Mouse (Mus musculus): ENCODE results near the gene Myadml2.

The Myadml2 gene

DNA sequence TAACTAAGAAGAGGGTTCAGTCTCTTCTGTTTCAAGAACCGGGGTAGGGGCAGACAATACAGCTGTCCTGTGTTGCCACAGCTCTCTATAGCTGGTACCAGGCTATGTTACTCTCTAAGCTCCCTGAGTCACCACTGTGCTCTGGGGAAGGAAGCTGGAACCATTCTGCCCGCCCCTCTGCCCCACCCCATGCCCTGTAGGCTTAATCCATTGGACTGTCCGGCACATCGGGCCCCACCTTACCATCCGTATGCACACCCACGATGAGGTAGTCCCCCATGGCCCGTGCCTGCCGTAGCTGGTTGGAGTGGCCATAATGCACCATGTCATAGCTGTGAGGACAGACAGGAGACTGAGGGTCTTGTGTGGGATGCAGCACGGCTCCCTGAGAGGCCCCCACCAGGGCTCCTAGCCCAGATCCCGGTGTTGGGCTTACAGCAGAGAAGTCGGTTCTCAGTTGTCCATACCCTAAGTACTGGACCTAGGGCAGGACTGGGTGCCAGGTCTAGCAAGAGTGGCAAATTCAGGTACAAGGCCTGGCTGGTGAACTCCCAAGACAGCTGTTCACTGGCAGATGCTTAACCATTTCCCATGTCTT, 32.3 kb downstream of the Myadml2 start:
- Histone ChIP-seq H3K27me3 (ENCODE audit: insufficient read depth, low read length) (no peaks in the 10 kb centered on the region), H3K4me3 (replicated peaks; ENCODE audit: low read length) (peak overlapping the region; percentile 17; the same call in 1 of the 2 replicates), H3K9me3 (ENCODE audit: low read length) (no peaks in the 10 kb centered on the region), H3K36me3 (ENCODE audit: insufficient read depth, low read length) (peaks cover 82% of the 10 kb centered on the region), H3K4me1 (replicated peaks; ENCODE audit: low read depth, low read length) (peaks cover 86% of the 10 kb centered on the region)
- TF ChIP-seq NANOG (IDR thresholded peaks at IDR 0.05; ENCODE audit: borderline replicate concordance, low read length) = no peak
- no peak for TF ChIP-seq POU5F1 (IDR thresholded peaks at IDR 0.05; ENCODE audit: borderline replicate concordance, low read length)
- TF ChIP-seq CTCF (conservative IDR thresholded peaks at IDR 0.05; ENCODE audit: low read length) = no peak

DNA sequence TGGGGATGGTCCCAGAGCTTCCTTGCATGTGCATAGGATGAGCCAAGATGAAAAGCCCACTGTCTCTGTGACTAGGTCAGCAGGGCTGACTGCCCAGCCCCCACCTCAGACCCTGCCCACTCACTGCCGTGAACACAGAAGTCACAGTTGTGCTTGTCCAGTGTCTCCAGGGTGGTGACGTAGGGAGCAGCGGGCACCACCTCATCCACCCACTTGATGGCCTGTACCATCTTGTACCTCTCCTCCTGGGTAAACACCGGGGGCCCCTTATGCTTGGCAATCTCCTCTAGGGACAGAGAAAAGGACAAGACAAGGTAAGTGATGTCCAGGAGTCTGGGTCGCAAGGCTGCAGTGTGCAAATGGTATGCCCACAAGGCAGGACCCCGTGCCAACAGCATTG, 32.8 kb downstream of the Myadml2 start:
- no peak for TF ChIP-seq CTCF (conservative IDR thresholded peaks at IDR 0.05; ENCODE audit: low read length)
- TF ChIP-seq POU5F1 (IDR thresholded peaks at IDR 0.05; ENCODE audit: borderline replicate concordance, low read length) = no peak
- no peak for TF ChIP-seq NANOG (IDR thresholded peaks at IDR 0.05; ENCODE audit: borderline replicate concordance, low read length)
- Histone ChIP-seq H3K4me3 (replicated peaks; ENCODE audit: low read length) (no peak overlapping the region; the same call in 1 of the 2 replicates), H3K4me1 (replicated peaks; ENCODE audit: low read depth, low read length) (peaks cover 86% of the 10 kb centered on the region), H3K27me3 (ENCODE audit: insufficient read depth, low read length) (no peaks in the 10 kb centered on the region), H3K36me3 (ENCODE audit: insufficient read depth, low read length) (peaks cover 82% of the 10 kb centered on the region), H3K9me3 (ENCODE audit: low read length) (no peaks in the 10 kb centered on the region)

DNA sequence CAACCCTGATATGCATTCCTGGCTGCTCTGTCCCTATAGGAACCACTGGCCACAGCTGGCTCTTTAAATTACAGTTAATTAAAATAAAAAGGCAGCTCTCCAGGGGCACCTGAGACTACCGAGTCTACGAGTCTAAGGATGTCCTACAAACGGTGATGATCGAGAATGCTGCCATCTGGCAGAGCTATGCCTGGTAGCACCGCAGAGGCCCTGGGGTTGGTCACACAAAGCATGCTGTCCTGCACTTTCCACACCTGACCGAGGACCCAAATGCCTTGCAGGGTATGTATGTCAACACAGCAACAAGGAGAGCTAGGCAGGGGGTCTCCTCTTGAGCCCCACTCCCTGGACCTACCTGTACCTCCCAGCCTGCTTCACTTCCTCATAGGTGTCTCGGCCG, 34.0 kb downstream of the Myadml2 start:
- Histone ChIP-seq H3K4me1 (replicated peaks; ENCODE audit: low read depth, low read length) (peaks cover 89% of the 10 kb centered on the region), H3K4me3 (replicated peaks; ENCODE audit: low read length) (no peak overlapping the region)

DNA sequence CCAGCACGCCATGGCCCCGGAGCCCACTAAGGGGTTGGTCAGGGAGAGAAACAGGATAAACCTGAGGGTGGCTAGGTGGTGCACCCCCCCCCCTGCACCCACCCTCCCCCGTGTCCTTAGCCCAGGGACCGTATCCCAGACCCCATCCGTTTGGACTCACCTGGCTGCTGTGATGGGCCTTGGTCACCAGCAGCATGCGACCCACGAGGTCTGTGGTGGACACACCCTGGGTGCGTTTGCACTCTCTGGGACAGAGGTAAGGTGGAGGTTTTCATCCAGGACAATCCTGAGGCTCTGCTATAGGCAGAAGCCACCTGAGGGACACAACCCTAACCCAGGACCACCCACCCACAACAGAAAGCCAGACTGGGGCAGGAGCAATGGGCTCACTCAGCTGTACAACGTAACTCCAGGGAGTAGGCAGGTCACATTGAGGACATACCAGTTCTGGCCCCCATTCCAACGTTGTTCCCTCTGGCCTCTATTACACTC, 34.4 kb downstream of the Myadml2 start:
- H3K4me1 ChIP-seq (replicated peaks; ENCODE audit: low read depth, low read length) = peaks cover 89% of the 10 kb centered on the region
- peaks cover 73% of the 10 kb centered on the region for H3K36me3 ChIP-seq (ENCODE audit: insufficient read depth, low read length)
- no peak overlapping the region for H3K4me3 ChIP-seq (replicated peaks; ENCODE audit: low read length)
- H3K27me3 ChIP-seq (ENCODE audit: insufficient read depth, low read length) = no peaks in the 10 kb centered on the region
- H3K9me3 ChIP-seq (ENCODE audit: low read length) = no peaks in the 10 kb centered on the region
- TF ChIP-seq CTCF (conservative IDR thresholded peaks at IDR 0.05; ENCODE audit: low read length) (no peak), POU5F1 (IDR thresholded peaks at IDR 0.05; ENCODE audit: borderline replicate concordance, low read length) (no peak), NANOG (IDR thresholded peaks at IDR 0.05; ENCODE audit: borderline replicate concordance, low read length) (no peak)

More for the DNA sequence above, 34.0 kb downstream of the Myadml2 start:
- H3K27me3 ChIP-seq (ENCODE audit: insufficient read depth, low read length) = no peaks in the 10 kb centered on the region
- peaks cover 78% of the 10 kb centered on the region for H3K36me3 ChIP-seq (ENCODE audit: insufficient read depth, low read length)
- H3K9me3 ChIP-seq (ENCODE audit: low read length) = no peaks in the 10 kb centered on the region
- TF ChIP-seq NANOG (IDR thresholded peaks at IDR 0.05; ENCODE audit: borderline replicate concordance, low read length) (no peak), POU5F1 (IDR thresholded peaks at IDR 0.05; ENCODE audit: borderline replicate concordance, low read length) (no peak), CTCF (conservative IDR thresholded peaks at IDR 0.05; ENCODE audit: low read length) (no peak)

DNA sequence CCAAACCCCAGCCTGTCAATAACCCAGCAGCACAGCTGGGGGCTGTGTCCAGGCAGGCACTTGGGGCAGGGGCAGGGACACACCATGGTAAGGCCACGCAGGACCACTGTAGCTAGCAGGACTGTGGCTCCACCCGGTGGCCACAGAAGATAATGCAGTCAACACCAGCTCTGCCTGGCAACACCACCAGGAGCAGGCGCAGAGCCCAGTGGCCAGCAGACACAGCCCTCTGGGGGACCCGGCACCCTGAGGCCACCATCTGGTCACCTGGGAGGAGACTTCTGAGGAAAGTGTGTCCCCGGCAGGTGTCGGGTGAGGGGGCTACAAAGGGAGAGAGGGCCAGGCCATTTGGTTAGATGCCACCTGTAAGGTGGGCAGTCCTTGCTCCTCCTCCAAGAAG, 35.2 kb downstream of the Myadml2 start:
- no peak overlapping the region for H3K4me3 ChIP-seq (replicated peaks; ENCODE audit: low read length)
- H3K27me3 ChIP-seq (ENCODE audit: insufficient read depth, low read length) = no peaks in the 10 kb centered on the region
- H3K4me1 ChIP-seq (replicated peaks; ENCODE audit: low read depth, low read length) = peaks cover 90% of the 10 kb centered on the region
- TF ChIP-seq POU5F1 (IDR thresholded peaks at IDR 0.05; ENCODE audit: borderline replicate concordance, low read length) = no peak
- TF ChIP-seq NANOG (IDR thresholded peaks at IDR 0.05; ENCODE audit: borderline replicate concordance, low read length) = no peak
- TF ChIP-seq CTCF (conservative IDR thresholded peaks at IDR 0.05; ENCODE audit: low read length) = peak; percentile 66
- peaks cover 70% of the 10 kb centered on the region for H3K36me3 ChIP-seq (ENCODE audit: insufficient read depth, low read length)
- no peaks in the 10 kb centered on the region for H3K9me3 ChIP-seq (ENCODE audit: low read length)

DNA sequence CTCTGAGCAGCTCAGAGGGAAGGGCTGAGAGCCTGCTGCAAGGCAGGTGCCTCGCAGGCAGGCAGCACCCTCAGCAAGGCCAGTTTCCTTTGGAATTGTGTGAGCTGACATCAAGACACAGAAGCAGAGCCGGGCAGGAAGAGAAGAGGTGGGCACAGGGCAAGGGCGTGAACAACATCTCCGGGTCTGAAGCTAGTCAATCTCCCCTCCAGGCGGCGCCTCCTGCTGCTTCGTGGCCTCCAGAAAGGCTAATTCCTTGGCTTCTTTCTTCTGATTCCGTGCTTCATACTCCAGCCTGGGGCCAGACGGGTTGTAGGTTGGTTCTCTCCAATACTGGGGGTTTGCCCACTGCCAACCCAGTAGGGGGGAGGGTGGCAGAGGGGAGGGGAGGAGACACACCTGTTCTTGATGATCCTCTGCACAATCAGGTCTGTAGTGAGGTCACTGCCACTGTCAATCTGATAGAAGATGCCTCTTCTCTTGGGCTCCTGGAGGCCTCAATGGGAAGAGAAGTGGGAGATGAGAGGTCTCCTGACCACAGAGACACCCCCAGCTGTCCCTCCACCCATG, 37.4 kb downstream of the Myadml2 start:
- 0 out of 2 replicates have a peak, but pooled peaks cover 2% of the 10 kb centered on the region for H3K27me3 ChIP-seq (ENCODE audit: insufficient read depth, low read length)
- TF ChIP-seq CTCF (conservative IDR thresholded peaks at IDR 0.05; ENCODE audit: low read length) = no peak
- TF ChIP-seq POU5F1 (IDR thresholded peaks at IDR 0.05; ENCODE audit: borderline replicate concordance, low read length) = no peak
- no peak for TF ChIP-seq NANOG (IDR thresholded peaks at IDR 0.05; ENCODE audit: borderline replicate concordance, low read length)

DNA sequence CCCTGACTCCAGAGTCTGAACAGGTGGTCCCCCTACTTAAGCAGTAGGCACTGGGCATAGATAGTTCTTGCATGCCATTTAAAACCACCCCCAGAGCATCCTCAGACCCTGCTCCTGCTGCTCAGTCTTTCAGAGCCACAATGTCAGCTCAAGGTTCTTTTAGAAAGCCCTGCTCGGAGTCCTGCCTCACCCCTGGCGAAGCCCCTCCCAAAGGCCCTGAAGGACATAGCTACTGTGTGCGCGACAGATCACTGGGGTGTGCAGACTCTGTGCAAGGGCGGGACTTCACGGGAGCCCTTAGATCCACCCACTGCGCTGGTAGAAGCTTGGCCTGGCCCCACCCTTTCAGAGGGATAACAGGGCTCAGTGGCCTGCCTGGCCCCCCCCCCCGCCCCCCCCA, 38.7 kb downstream of the Myadml2 start:
- no peaks in the 10 kb centered on the region for H3K9me3 ChIP-seq (ENCODE audit: low read length)
- peaks cover 81% of the 10 kb centered on the region for H3K4me1 ChIP-seq (replicated peaks; ENCODE audit: low read depth, low read length)
- H3K4me3 ChIP-seq (replicated peaks; ENCODE audit: low read length) = peak overlapping the region; percentile 72
- H3K27me3 ChIP-seq (ENCODE audit: insufficient read depth, low read length) = 0 out of 2 replicates have a peak, but pooled peaks cover 2% of the 10 kb centered on the region
- H3K36me3 ChIP-seq (ENCODE audit: insufficient read depth, low read length) = peaks cover 79% of the 10 kb centered on the region
- TF ChIP-seq POU5F1 (IDR thresholded peaks at IDR 0.05; ENCODE audit: borderline replicate concordance, low read length) (no peak), NANOG (IDR thresholded peaks at IDR 0.05; ENCODE audit: borderline replicate concordance, low read length) (no peak), CTCF (conservative IDR thresholded peaks at IDR 0.05; ENCODE audit: low read length) (no peak)

More for the DNA sequence above, 37.4 kb downstream of the Myadml2 start:
- peaks cover 79% of the 10 kb centered on the region for H3K36me3 ChIP-seq (ENCODE audit: insufficient read depth, low read length)
- H3K4me3 ChIP-seq (replicated peaks; ENCODE audit: low read length) = no peak overlapping the region
- H3K9me3 ChIP-seq (ENCODE audit: low read length) = no peaks in the 10 kb centered on the region
- H3K4me1 ChIP-seq (replicated peaks; ENCODE audit: low read depth, low read length) = peaks cover 92% of the 10 kb centered on the region

DNA sequence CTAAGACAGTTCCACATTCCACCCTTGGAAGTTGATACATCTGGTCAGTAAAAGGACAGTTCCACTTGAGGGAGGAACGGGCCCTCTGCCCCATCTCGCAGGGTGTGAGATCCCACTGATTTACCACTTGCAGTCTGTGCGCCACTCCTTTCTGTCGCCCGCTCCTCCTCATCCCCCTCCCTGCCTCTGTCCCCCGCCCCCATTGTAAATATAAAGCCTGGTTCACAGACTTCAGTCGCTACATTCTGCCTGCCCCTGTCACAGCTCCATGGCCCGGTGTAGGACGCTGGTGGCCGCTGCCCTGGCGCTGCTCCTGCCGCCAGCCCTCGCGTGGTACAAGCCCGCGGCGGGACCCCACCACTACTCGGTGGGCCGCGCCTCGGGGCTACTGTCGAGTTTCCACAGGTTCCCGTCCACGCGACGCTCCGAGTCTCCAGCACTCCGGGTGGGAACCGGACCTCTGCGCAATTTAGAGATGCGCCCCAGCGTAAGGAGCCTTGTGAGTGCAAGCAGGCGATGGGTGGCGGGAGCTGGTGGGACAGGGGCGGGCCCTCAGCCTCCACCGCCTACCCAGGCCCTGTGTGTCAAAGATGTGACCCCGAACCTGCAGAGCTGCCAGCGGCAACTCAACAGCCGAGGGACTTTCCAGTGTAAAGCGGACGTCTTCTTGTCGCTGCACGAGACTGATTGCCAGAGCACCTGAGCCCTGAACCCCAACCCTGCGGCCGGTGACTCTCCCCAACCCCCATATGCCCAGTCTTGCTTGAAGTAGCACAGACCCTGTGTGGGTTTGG, 39.5 kb downstream of the Myadml2 start, which contains the start of gene Npb:
Gene Npb (plus strand): TSS at position 237 of the 794 bp plus-strand sequence.
- TF ChIP-seq NANOG (IDR thresholded peaks at IDR 0.05; ENCODE audit: borderline replicate concordance, low read length) = no peak
- H3K27me3 ChIP-seq (ENCODE audit: insufficient read depth, low read length) = 0 out of 2 replicates have a peak, but pooled peaks cover 2% of the 10 kb centered on the region
- no peaks in the 10 kb centered on the region for H3K9me3 ChIP-seq (ENCODE audit: low read length)
- H3K4me1 ChIP-seq (replicated peaks; ENCODE audit: low read depth, low read length) = peaks cover 73% of the 10 kb centered on the region
- peak within 1 kb of the TSS; percentile 72 for H3K4me3 ChIP-seq (replicated peaks; ENCODE audit: low read length)
- H3K36me3 ChIP-seq (ENCODE audit: insufficient read depth, low read length) = peaks cover 79% of the 10 kb centered on the region
